Mouse (Mus musculus) neutrophil, adult 5-6 weeks (primary cell): ENCODE measurements around the gene Hcar1. TPM values are rescaled to one million over a fixed set of nuclear protein-coding genes. Genes with fewer than 3 reads are reported as not detected.

Experiments used
- ATAC-seq: fragments of 151-379, 151-347 bp; 2 replicates; pipeline ENCODE4 v1.8.0; 2017; ENCODE audit warnings: mild to moderate bottlenecking, moderate TSS enrichment; ENCODE audit not compliant: insufficient number of reproducible peaks, poor library complexity, low FRiP score, severe bottlenecking; ENCODE audit errors: extremely low read depth
- total RNA-seq: library from RNA; stranded (forward); fragments of 200-1000 nt; gene quantifications from 2 replicates; pipeline ENCODE4 v1.2.3, GENCODE M21; 2017

Hcar1 gene
- total RNA-seq, 1 experiment from 2014 or later: not detected

DNA sequence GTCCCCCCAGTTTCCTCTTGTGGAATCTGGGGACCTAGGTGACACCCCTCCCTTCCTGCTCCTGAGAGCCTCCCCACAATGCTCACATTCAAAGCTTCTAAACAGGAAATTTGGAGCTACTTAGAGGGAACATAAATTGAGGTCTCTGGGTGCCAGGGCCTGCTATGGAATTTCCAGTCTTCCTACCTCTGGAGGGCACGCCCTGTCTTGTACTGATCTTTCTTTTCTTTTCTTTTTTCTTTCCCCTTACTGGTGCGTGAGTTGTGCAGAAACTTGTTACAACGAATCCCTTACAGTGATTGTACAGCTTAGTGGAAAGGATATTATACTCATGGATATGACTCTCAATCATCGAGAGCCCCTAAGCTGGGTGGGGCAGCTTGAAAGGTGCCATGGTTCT is 10.2 kb downstream of the Hcar1 start:
- no peak for ATAC-seq

DNA sequence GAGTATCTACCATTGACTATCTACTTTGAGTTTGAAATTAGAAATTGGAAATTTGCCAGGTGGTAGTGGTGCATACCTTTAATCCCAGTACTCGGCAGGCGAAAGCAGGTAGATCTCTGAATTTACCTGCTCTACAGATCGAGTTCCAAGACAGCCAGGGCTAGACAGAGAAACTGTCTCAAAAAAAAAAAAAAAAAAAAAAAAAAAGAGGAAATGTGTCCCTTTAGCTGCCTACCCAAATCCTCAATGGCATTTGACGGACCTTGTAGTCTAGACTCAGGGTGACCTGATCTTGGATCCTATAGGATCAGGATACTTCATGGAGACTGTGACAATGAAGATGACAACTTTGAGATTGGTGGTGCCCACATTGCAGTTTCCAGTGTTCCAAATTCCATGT is 13.4 kb downstream of the Hcar1 start:
- no peak for ATAC-seq

DNA sequence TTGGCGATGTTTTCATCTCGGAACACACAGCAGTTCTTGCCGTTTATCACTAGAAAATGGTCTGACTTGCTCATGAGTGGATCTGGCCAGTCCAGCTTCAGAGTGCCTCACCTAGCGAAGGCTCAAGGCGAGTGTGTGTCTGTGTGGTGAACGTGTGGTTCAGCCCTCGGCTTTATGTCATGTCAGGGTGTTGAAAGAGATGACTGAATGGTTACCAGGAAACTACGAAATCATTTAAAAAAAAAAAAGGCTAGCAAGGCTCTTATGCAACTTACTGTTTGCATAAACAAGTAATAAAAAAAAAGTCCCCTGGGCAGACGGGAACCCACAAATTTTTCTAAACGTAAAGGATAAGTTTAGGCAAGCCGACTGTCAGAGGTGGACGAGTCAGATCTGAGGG is 14.5 kb downstream of the Hcar1 start, which contains the start of gene Hcar2:
Gene Hcar2, minus strand, starts transcription at position 135 of the 400 bp plus-strand sequence.
- ATAC-seq: peak; percentile 87

DNA sequence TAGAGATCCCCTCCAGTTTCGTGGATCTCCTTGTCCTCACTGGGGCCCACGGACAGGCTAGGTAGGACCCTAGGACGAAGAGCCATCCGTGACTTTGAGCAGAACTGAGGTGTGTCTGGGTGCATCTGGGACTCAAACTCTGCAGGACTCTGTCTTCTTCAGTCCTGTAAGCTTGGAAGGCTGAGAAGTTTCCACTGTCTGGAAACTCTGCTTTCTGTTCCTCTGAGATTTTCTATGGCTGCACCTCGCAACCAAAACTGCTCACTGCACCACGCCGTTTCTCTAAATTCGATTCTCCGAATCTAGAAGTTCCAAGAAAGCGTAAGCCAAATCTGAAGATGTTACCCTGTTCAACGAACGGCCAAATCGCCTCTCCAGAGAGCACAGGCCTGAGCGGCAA is 15.9 kb downstream of the Hcar1 start:
- no peak for ATAC-seq

DNA sequence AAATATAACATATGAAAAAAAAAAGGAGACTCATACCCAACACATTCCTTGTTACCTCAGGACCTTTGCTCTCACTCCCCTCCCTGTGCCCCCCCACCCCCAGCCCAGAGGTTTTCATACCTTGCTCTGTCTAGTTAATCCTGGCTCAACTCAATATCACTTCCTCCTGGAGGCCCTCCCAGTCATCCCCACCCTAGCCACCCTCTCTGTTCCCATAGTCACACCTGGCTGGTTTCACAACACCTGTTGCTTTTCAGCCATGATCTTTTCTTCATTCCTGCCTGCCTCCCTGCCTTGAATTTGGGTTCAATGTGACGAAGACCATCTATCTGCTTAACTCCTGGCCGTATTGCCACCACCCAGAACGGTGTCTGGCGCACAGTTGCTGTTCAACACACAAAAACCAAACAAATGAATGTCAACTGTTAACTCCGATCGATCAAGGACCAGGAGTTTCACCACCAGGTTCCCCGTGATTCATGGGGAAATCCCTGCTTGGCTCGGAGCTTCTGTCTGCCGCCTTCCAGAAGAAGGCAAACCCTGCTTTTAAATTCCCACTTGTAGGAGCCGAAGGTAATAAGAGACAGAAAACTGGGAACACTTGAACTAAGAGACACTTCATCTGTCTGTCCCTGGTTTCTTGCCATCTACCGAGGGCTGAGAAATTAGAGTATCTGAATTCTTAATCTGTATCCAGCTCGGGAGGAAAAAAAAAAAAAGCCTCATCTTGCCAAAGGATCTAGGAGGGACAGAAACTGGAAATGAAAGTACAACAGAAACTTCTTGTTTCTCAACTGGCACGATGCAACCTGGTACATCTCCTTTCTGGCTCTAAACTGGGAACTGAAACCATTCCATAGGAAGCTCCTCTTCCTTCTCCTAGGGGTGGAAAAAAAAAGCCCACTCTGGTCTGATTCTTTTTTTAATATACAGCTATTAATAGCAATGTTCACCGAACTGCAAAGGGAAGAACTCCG is 17.2 kb downstream of the Hcar1 start:
- no peak for ATAC-seq

DNA sequence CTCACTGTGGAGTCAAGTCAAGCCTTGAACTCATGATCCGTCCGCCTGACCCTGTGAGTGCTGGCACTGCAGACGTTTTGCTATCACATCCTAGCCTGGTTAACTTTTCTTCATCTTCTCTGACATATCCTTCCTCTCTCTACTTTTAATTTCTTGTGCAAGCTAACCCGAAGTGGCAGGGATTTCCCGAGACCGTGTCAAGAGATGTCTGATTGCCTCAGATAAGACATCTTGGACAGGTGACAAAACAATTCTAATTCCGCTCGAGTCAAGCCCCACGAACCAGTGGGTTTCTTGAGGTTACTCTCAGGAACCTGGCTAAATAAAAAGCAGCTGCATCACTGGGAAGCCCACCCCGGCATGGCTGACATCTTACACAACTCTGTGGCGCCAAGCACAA is 21.0 kb downstream of the Hcar1 start:
- no peak for ATAC-seq

DNA sequence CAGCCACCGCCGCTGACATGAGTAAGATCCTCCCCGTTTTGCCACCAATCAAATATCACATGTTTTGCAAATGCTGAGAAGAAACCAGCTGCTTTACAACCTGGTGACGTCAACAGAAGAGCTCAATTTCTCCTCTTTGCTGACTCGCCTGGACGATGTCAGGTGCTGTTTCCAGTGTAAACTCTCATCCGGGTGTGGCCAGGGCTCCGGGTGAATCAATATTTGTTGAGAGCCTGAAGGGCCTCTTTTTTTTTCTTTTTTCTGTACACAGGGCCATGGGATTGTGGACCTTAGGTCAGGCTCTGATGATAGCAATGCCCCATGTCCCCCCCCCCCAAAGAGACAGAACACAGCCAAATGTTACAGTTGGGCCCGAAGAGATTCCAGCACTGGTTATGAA is 25.3 kb downstream of the Hcar1 start:
- ATAC-seq: no peak

DNA sequence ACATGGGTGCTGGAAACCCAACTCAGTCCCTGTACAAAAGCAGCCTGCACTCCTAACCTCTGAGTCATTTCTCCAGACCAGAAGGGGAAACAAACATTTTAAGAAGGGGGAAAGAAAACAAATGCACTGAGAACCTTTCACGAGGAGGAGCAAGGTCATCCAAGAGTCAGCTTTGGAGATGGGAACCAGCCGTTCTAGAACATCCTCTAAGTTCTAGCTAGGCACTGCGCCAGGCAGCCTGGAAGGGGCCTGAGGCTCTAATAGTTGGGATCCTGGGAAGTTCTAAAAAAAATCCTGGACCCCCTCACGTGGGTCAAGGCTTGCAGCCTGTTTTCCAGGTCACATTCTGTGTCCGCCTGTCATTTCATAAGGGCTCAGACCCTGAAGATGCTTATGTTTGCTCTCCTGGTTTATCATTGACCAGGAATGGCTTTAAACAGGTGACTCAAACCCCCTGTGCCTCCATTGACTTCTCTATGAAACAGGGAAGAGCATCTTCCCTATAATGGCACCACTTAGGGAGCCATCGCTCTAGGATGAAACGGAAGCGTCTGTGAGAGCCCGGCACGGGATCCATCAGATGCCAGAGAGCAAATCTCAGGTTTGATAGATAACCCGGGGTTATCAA is 25.8 kb downstream of the Hcar1 start:
- no peak for ATAC-seq

DNA sequence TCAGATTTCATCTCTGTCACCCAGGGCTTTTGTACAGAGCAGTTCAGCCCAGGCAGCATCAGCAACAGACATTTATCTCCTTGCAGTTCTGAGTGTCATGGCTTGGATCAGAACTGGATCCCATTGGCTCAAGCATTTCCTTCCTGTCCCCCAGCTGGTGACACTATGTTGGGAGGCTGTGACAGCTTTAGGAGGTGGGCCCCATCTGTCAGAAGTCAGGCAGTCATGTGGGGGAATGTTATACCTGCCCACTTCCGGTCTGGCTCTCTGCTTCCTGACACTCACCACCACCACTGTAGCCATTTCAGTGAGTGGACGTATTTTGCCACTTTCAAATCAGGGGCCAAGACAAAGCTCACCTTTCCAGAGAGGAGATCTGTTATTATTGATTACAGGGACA is 28.4 kb downstream of the Hcar1 start:
- no peak for ATAC-seq

DNA sequence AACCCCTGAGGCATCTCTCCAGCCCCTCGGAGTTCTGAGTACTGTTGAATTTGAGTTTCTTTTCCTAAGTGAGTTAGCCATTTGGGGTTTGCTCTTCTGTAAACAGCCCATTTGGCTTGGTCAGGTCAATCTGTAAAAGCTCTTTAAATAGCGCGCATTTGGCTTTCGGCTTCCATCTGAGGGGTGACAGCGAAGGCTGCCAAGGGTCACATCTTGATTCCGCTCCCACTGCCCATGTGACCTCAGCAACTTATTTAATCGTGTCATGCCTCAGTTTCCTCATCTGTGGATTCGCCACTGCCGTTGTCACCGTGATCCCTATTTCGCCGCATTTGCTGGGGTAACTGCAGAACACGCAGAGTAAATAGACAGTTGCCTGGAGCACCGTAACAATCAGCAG is 35.5 kb downstream of the Hcar1 start:
- no peak for ATAC-seq

DNA sequence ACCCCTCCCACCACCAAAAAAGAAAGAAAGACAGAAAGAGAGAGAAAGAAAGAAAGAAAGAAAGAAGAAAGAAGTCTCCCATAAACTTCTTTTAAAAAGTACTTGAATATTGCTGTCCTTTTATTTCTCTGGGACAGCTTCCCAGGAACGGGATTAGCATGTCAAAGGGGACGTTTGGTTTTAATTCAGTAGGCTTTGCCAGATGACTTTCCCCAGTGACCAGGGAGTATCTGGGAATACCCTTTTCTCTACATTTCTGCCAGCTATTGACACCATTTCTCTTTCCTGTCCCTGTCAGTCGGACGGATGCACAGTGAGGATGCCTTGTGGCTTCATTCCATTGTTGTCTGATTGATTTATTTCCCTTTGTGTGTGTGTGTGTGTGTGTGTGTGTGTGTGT is 36.0 kb downstream of the Hcar1 start:
- ATAC-seq: no peak

DNA sequence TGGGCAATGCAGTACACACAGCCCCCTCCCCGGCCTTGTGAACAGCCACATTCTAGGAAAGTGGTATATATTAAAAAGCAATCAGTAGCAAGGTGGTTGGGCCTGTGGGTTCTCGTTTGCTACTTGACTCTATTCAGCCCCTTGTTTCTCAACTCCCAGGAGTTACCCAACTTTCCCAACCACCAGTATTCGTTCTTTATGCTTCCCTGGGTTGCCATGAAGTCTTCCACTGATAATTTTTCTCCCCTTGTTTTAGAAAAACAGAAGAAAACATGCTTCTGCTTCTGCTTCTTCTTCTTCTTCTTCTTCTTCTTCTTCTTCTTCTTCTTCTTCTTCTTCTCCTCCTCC is 36.9 kb downstream of the Hcar1 start:
- ATAC-seq: no peak

DNA sequence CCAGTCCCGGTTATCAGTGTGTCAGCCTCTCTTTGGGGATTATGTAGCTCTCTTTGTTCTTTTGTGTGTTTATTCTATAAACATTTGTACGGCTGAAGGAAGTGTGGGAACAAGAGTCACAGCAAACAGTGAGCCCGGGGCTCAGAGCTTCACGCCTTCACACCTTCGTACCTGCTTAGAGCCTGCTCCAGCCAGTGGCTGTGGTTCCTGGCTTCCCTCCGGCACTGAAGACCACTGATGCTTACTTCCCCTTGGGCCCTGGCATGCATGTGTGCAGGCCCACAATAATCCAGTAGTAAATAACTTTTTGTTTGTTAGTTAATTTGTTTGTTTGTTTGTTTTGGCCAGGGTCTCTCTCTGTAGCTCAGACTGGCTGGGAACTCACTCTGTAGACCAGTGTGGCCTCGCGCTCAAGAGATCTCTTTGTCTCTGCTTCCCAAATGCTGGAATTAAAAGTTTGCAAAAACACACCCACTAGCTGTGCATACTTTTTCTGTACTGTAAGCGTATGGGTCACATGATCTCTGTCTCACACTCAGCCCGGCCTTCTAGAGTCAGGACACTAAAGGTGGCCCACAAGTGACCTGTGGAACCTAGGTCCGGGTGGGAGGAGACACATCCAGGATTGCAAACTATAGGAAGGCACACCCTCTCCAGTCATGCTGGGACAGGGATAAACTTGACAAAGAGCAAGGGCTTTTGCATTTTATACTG is 37.4 kb downstream of the Hcar1 start:
- no peak for ATAC-seq

DNA sequence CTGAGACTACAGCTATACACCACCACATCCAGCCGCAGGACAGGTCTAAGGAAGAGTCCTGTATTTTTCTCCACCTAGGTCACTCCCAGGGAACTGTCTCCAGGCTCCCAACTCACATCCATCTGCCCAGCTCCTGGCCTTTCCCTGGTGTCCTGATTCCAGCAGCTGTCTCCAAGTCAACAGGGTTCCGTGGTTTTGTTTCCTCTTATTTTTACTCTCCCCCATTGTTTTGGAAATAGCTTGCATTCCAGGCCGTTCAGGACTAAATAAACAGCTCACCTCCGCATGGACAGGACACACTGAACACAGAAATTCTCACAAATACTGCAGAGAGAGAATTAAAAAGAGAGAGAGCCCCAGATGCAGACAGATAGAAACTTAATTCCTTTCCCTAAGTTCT is 42.4 kb downstream of the Hcar1 start:
- no peak for ATAC-seq

DNA sequence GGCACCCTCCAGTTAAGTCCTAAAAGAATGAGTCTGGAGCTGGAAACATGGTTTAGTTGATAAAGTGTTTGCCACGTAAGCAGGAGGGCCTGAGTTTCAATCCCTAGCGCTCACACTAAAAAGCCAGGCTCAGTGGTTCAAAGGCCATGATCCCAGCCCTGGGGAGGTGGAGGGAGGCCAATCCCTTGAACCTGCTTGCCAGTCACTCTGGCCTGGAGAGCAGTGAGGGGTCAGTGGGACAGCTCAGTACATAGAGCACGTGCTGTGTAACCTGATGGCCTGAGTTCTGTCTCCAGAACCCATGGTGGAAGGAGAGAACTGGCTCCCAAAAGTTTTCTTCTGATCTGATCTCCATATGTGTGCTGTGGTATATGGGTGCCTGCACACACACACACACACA is 45.0 kb downstream of the Hcar1 start:
- no peak for ATAC-seq

DNA sequence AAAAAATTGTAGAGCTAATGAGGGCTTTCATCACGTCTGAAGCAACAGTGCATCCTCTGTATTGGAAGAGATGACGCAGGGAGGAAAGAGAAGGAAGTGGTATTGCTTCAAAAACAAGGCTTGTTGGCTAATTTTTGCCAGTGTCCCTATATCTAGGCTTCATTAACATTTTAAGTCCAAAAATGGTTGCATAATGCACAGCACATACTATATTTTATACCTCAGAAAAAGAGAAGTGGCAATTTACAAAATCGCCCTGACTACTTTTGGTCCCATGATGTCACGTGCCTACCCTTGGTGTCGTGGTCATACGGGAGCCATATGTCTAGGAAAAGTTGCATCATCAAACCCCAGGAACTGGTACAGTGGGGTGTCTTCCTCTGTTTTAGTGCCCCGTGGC is 47.5 kb downstream of the Hcar1 start:
- peak; percentile 91 for ATAC-seq

DNA sequence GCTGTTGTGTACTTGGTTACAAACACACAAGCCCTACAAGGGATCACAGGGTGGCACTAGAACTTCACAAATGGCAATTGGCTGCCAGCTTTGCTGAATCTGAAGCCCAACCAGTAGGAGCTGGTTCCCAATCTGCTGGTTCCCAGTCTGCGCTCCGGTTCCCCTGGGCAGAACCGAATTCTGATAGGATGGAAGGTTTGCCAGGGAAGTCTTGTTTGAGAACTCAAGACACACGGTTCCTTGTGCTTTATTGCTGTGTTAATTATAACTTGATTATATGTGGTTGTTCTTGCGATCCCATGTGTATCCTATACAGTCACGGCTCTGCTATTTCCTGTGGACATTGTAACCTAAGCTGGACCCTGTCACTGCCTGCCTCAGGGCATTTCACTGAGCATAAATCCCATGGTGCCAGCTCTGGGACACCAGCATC is 52.1 kb downstream of the Hcar1 start:
- no peak for ATAC-seq
